In the genomic region with DNA sequence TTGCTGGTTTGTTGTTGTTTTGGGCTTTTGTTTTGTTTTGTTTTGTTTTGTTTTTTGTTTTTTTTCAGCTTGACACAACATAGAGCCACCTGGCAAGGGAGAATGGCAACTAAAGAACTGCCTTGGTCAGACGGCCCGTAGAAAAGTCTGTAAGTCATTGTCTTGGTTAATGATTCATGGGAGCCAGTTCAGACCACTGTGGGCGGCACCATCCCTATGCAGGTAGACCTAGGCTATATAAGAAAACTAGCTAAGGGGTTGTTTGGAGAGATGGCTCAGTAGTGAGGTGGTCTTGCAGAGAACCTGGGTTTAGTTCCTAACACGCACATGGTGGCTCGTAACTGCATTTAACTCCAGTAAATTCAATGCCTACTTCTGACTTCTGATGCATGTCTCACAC, we compare ENCODE assay signal across 26 mouse cellular contexts. TPM values are rescaled to one million over a fixed set of nuclear protein-coding genes. Genes with fewer than 3 reads are reported as not detected.
DNase-seq lines count a peak whose midpoint lies in the region; ATAC-seq lines count a peak whose summit lies in the region.
"Had no signal": no experiment of that assay in that cellular context is flagged by ENCODE, and none has a peak within 500 bp of the region (broad histone marks: within the 10 kb centered on the region; RNA-seq: fewer than 3 reads in every experiment).

No protein-coding gene starts in this region.

- H3K27me3 ChIP-seq in kidney, embryonic 15.5 days, result no peaks in the 10 kb centered on the region
- H3K27me3 ChIP-seq in kidney, embryonic 14.5 days (ENCODE audit: control insufficient read depth, insufficient read depth, low read length), result no peaks in the 10 kb centered on the region
- H3K27me3 ChIP-seq: embryonic facial prominence, embryonic 13.5 days; forebrain, embryonic 12.5 days; forebrain, embryonic 15.5 days; heart, embryonic 13.5 days; hindbrain, embryonic 12.5 days; hindbrain, embryonic 15.5 days had no signal

- 0 out of 2 replicates have a peak, but pooled peaks cover 2% of the 10 kb centered on the region for H3K4me1 ChIP-seq in kidney, embryonic 15.5 days
- no peaks in the 10 kb centered on the region for H3K4me1 ChIP-seq in kidney, embryonic 14.5 days (ENCODE audit: control insufficient read depth, insufficient read depth, low read length)
- H3K4me1 ChIP-seq: embryonic facial prominence, embryonic 10.5 days; forebrain, embryonic 12.5 days; forebrain, embryonic 15.5 days; heart, embryonic 10.5 days; heart, embryonic 13.5 days; hindbrain, embryonic 12.5 days; hindbrain, embryonic 15.5 days had no signal

- H3K4me2 ChIP-seq in kidney, embryonic 15.5 days, result no peak overlapping the region
- no peak overlapping the region for H3K4me2 ChIP-seq in kidney, embryonic 14.5 days (replicated peaks; ENCODE audit: low read depth, low read length)
- H3K4me2 ChIP-seq: embryonic facial prominence, embryonic 13.5 days; forebrain, embryonic 12.5 days; forebrain, embryonic 15.5 days; heart, embryonic 13.5 days; hindbrain, embryonic 12.5 days; hindbrain, embryonic 15.5 days had no signal

- H3K9me3 ChIP-seq in kidney, embryonic 15.5 days (replicated peaks), result no peaks in the 10 kb centered on the region
- H3K9me3 ChIP-seq in kidney, embryonic 14.5 days (ENCODE audit: control insufficient read depth, low read length), result no peaks in the 10 kb centered on the region
- H3K9me3 ChIP-seq: embryonic facial prominence, embryonic 13.5 days; forebrain, embryonic 15.5 days; heart, embryonic 10.5 days; hindbrain, embryonic 12.5 days; hindbrain, embryonic 15.5 days had no signal

- no peaks in the 10 kb centered on the region for H3K36me3 ChIP-seq in kidney, embryonic 15.5 days
- no peaks in the 10 kb centered on the region for H3K36me3 ChIP-seq in kidney, embryonic 14.5 days (ENCODE audit: control insufficient read depth, insufficient read depth, low read length)
- H3K36me3 ChIP-seq: embryonic facial prominence, embryonic 10.5 days; embryonic facial prominence, embryonic 13.5 days; forebrain, embryonic 12.5 days; forebrain, embryonic 15.5 days; heart, embryonic 10.5 days; heart, embryonic 13.5 days; hindbrain, embryonic 12.5 days; hindbrain, embryonic 15.5 days had no signal

- H3K4me3 ChIP-seq in kidney, embryonic 15.5 days (replicated peaks), result no peak overlapping the region
- no peak overlapping the region for H3K4me3 ChIP-seq in kidney, embryonic 14.5 days (ENCODE audit: low read length)
- H3K4me3 ChIP-seq: embryonic facial prominence, embryonic 10.5 days; embryonic facial prominence, embryonic 13.5 days; erythroblast, embryonic 14.5 days; forebrain, embryonic 12.5 days; forebrain, embryonic 15.5 days; heart, adult 2 months; heart, embryonic 10.5 days; heart, embryonic 13.5 days; hindbrain, embryonic 12.5 days; hindbrain, embryonic 15.5 days had no signal

- 83% methylated on average over 5 of the region's 5 CpGs for WGBS in kidney, embryonic 15.5 days
- WGBS in kidney, embryonic 14.5 days, result 90% methylated on average over 5 of the region's 5 CpGs

- DNase-seq in kidney, adult 18-20 months, result peak; percentile 35
- DNase-seq in kidney, adult 9 months, result peak; percentile 68
- DNase-seq in kidney, postnatal 36 days, result peak; percentile 37 to 43
- no peak for DNase-seq in cerebellum, postnatal 14 days
- DNase-seq: adrenal gland, adult 2 months; adrenal gland, postnatal 14 days; cerebellum, adult 11 months; cerebellum, adult 2 months; cerebellum, adult 9-11 months; cerebellum, postnatal 36 days; embryo, embryonic 11 days; gastrocnemius, postnatal 25 days; heart, adult 2 months; heart, postnatal 14 days had no signal

- no peak overlapping the region for H3K9ac ChIP-seq in kidney, embryonic 15.5 days
- H3K9ac ChIP-seq in kidney, embryonic 14.5 days (ENCODE audit: low read depth, low read length), result no peak overlapping the region
- H3K9ac ChIP-seq: embryonic facial prominence, embryonic 13.5 days; forebrain, embryonic 12.5 days; forebrain, embryonic 15.5 days; heart, embryonic 13.5 days; hindbrain, embryonic 12.5 days; hindbrain, embryonic 15.5 days had no signal

- no peak for ATAC-seq in kidney, embryonic 15.5 days (replicated peaks; ENCODE audit: low FRiP score)
- ATAC-seq in kidney, embryonic 14.5 days (ENCODE audit: low FRiP score, low TSS enrichment), result no peak
- ATAC-seq: CD4-positive, CD25-positive, alpha-beta regulatory T cell, adult 4 months; forebrain, embryonic 15.5 days had no signal

- no peak overlapping the region for H3K27ac ChIP-seq in kidney, embryonic 15.5 days
- no peak overlapping the region for H3K27ac ChIP-seq in kidney, embryonic 14.5 days (ENCODE audit: low read depth, low read length)
- H3K27ac ChIP-seq: embryonic facial prominence, embryonic 10.5 days; embryonic facial prominence, embryonic 13.5 days; forebrain, embryonic 12.5 days; forebrain, embryonic 15.5 days; heart, adult 2 months; heart, embryonic 10.5 days; heart, embryonic 13.5 days; hindbrain, embryonic 12.5 days; hindbrain, embryonic 15.5 days had no signal

RNA-seq across cellular contexts. Expression of a gene that starts 6.7 kb away (rescaled TPM):
- 12.8 and 13.7 TPM in 2 replicates for polyA plus RNA-seq in kidney, embryonic 15.5 days (2015; fragmentation: Nextera tagmentation; extraction: Ambion mirVana)
- polyA plus RNA-seq in kidney, embryonic 14.5 days (2014; fragmentation: Nextera tagmentation; extraction: Ambion mirVana), result 17.4 and 19.1 TPM in 2 replicates

Comparison
In these comparisons a context has a peak if more than half of its experiments do, and no peak if none do; other contexts are left out.
1. DNase-seq: peak in kidney, adult 18-20 months (single experiment), kidney, adult 9 months (single experiment) and kidney, postnatal 36 days (2 of 2); none in cerebellum, postnatal 14 days (0 of 2).